Mouse (Mus musculus) layer of hippocampus, adult 8-10 months (tissue): ENCODE results near the gene Cog1. TPM values are rescaled to one million over a fixed set of nuclear protein-coding genes. Genes with fewer than 3 reads are reported as not detected.

Experiments used
- DNase-seq, 2 experiments: peaks; one replicate each; pipeline ENCODE4 v3.0.0; 2022; ENCODE audit warnings: low spot score in 2 of 2
- total RNA-seq, 4 experiments: library from RNA; stranded (reverse); gene quantifications; 2 replicates each; pipeline ENCODE4 v1.2.4; 2022

Gene Cog1
- 10 to 100 TPM; 48.6 to 61.6 (median 57.1) TPM for total RNA-seq

DNA sequence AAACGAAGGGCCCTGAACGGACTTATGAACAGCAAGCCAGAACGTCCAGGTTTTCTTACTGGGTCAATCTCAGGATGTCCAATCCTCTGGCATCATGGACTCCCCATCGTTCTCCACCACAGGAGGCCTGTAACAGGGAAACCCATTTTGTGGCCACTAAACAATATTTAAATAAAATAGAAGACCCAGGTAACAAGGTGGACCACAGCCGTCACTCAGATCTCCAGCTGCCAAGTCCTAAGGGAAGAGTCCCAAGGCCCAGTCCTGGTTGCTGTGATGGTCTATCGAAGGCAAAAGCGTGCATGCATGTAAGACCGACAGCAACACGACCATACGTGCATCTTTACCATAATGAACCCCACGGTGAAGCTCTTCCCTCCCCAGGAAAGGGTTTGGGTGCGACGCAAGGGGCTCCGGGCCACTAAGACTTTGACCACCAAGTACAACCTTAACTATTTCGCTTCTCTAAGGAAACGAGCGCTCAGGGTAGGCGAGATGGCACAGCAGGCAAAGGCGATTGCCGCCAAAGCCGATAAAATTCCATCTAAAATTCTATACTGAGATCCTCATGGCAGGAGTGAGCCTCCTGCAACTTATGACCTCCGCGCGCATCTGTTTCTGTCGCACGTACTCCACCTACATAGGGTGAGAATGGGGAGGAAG lies at the start of gene Cog1:
TSS of gene Cog1 (plus strand) at position 480 of the 663 bp plus-strand sequence.
- no peak for DNase-seq

DNA sequence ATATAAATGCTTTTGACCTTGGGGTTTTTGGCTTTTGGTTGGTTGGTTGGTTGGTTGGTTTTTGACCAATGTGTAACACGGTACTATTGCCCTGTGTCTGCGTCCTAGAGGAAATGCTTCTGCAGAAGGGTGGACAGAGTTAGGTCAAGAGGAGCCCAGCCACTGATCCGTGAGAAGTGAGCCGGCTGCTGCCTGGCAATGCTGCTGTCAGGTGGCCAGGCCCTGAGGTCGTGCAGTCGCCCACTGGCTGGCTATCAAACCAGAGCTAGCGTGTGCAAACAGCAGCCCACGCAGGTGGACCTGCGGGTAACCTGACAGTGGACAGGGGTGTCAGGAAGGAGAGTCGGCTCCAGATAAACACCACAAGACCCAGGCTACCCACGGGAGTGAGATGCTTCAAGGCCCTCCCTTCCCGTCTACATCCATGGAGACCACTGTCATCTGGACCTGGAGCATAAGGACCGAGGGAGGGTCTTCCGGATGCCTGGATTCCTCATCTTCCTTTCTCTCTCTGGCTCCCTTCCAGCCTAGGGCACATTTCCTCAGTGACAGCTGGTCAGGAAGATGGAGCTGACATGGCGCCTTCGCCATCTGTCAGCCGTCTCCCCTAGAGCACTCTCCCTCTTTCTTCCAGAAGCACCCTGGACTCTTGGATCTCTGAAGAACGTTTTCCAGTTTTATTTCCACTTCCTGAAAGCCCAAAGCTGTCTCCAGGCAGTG lies 48.3 kb upstream of the Cog1 start:
- DNase-seq: no peak

DNA sequence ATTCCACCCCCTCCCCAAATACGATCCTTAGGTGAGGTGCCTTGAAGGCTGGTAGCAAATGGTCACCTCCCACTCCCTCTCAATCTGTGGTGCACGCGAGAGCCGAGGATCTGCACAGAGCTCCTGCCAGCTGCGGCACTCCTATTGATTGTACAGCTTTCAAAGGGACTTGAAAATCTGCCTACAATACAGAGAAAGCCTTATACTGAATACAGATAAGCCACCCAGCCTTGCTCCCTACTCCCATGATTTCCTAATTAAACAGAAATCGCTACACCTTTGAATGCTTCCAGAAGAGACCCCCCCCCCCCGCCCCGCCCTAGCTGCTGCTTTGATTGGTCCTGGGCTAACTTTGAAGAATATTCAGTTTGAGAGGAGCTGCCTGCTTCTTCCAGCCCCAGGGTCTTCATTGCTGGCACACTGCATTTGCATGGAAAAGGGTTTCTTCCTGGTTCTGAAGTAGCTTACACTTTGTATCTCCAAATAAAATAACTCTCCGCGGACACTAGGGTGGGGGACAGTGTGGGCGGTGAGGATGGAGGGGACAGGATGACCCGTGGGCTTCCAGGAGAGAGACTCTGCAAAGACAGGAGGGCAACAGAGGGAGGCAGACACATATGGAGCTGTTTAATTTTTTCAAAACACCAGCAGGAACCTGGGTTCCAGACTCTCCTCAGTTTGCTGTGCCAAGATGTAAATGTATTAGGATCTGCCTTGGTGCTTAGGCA lies 47.2 kb upstream of the Cog1 start:
- DNase-seq: no peak

DNA sequence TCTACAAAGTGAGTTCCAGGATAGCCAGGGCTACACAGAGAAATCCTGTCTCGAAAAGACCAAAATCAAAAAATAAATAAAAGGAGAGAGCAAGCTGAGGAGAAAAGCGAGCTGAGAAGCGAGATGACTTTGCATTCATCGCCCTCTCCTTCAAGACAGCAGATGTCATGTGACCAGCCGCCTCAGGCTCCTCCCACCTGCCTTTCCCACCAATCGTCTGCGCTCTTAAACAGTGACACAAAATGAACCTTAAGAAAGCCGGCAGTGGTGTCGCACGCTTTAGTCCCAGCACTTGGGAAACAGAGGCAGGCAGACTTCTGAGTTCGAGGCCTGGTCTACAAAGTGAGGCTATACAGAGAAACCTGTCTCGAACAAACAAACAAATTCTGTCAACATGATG lies 41.4 kb upstream of the Cog1 start:
- no peak for DNase-seq

DNA sequence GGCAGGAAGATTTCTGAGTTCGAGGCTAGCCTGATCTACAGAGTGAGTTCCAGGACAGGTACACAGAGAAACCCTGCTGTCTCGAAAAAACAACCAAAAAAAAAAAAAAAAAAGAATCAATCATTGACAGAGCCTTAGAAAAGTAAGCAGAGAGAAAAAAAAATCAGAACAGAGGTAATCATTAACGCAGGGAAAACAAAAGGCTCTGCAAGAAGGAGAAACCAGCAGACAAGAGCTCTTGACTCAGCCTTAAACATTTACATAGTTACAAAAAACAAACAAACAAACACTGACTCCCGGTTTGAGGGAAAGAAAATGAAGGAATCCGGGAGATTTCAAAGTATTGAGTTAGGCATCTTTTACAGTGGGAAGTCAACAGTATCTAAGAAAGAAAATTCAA lies 39.4 kb upstream of the Cog1 start:
- DNase-seq: no peak

DNA sequence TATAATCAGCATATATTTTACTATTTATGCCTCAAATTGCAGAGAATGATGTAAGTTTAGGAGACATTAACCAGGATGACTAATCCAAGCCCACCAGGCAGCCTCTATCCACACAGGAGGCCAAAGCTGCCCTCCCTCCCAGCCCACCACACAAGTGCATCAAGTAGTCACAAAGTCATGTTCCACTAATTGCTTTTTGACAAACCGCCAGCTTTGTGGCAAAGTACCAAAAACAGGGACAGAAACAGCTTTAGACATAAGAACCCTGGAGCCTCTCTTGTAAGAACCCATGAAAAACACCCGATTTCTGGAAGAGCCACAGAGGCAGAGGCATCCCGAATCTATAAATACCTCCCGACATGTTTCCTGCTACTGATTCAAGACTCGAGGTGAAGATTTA lies 38.7 kb upstream of the Cog1 start:
- DNase-seq: no peak

DNA sequence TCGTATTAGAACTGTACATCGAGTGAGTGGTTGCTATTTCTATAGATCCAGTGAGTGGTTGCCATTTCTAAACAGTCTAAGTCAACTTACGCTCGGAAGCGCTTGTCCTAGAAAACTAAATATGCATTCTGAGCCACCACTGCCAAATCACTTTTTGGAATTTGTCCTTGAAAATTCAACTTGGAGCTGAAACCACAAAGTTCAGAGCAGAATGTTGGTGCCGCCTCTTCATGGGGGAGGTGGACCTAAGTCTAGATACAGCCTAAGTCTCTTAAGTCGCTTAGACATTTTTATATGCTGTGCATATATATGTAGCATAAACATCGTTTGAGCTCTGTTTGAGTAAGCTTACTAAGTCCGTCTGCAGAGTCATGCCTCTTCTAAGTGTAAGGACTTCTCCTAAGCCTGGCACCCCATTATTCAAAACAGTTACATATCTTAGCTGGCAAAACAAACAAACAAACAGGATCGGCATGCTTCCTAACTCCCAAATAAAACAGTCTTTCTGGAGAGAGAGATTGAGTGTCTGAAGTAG lies 37.8 kb upstream of the Cog1 start:
- no peak for DNase-seq

DNA sequence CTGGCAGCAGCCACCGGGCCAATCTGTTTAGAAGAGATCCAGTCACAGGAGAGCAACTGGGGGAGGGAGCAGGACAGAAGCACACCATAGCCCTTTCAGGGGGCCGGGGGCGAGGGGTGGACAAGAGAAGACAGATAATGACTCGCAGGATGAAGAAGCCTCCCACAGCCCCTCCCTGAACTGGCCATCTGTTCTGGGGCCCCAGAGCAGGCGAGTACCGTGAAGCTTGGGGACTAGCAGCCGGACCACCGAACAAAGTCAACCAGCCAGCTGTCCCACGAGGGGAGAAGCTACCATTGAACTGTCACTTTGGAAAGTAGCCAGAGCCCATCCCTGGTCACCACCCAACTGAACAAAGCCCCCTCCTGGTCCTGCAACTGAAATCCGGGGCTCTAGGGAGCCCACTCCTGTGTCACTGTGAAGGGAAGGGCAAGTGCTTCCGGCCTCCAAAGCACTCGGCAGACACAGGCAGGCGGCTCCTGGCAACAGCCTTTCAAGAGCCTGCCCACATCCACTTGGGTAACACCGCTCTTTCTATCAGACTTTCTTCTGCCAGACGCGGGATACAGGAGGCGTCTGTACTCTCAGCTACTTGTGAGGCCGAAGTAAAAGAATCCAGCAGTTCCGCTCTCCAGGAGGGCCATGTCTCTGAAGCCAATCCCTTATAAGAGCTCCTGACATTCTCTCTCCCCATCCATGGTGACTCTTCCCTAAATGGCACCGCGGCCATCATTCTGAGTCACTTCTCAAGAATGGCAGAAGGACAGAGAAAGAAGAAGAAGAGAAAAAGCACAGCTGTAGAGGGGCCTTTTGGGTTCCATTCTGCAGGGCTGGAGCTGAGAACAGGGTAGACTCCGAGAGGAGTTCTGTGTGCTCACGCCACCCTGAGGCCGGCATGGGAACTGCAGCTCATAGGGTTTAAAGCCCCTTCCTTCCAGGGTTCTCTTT lies 37.0 kb upstream of the Cog1 start:
- DNase-seq: peak in 1 of 2 experiments; percentile 47

DNA sequence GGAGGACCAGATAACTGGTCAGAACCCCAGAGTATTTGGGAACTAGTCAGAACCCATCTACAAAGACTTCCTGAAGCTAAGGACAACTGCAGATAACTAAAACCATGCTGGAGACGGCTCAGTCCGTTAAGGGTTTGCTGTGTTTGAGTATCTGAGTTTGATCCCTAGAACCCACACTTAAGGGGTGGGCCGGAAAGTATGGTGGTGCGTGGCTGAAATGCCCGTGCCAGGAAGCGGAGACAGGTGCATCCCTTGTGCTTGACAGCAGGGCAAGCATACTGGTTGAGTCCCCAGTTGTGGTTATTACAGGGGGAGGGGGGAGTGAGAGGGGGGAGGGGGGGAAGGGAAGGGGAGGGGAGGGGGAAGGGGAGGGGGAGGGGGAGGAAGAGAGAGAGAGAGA lies 34.5 kb upstream of the Cog1 start:
- DNase-seq: no peak

DNA sequence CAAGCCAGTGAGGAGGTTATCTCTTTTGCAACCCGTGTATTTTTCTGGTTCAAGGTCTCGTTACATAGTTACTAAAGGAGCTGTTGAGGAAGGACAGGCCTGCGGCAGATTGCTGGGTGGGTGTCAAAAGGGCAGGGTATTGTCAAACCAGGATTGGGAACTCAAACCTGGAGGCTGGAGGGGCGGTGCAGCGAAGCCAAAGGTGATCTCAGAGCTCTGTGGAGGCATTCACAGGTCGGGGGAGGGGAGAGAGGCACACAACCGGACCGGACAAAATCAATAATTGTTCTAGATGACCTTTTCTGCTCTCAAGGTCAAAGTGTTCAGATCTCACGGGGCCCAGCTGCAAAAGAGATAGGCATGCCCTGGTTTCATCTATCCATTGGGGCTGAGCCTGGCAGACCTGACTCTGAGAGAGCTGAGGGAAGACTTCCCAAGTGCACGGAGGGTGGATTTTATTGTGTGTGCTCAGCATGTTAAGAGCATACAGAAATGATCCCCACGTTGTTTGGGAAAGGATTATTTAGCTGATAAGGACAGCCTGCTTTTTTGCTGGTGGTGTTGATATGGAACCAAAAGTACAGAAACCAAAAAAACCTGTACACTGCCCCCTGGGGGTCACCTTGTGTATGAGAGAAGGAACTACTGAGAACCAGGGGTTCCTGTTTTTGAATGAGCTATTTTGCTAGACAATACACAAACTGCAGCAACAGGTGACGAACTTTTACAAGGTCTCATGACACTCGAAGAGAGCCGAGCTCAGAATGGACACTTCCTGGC lies 31.6 kb upstream of the Cog1 start:
- peak; percentile 45 to 72 for DNase-seq

DNA sequence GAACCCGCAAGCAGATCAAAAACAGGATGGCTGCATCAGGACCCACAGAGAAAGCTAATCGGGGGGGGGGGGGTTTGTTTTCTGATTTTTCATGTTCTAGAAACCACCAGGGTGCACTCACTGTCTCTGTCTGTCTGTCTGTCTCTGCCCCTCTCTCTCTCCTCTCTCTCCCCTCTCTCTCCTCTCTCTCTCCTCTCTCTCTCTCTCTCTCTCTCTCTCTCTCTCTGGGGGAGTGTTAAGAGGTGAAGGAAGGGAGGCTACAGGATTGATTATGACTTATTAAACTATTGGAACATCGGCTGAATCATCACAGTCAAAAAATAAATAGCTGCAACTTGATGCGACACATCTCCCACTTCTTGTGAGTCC lies 30.7 kb upstream of the Cog1 start:
- DNase-seq: no peak

DNA sequence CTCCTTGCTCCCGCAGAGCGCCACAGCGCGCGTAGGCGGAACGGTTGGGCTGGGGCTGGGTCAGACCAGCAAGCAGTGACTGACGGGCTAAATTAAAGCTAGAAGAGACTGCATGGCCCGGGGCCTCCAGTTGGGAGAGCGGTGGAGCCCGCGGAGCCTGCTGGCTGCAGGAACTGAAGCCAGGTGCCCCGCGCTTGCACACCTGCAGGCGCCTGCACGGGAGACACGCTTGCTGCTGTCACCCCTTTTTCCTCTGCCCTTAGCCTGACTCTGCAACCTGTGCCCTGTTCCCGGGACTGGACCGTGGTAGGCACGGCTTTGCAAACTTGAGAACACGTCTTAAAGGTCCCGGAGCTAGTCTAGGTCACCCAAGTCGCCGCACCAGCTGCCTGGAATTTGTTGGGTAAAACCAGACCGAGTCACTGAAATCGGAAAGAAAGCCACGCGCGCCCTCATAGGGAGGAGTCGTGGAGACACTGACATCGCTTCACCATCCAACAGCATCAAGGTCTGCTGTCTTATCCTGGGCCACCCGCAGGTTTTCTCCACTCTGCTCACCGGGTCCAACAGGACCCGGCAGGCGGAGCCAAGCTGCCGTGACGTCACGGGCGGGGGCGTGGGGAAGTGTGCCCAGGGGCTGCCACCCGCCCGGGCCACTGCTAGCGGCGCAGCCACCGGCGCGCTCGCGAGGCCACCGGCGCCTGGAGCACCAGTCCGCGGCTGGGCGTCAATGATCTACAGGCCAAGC lies 30.1 kb upstream of the Cog1 start, which contains the start of gene Sstr2:
TSS of gene Sstr2 (plus strand) at position 671 of the 748 bp plus-strand sequence.
- peak; percentile 44 to 63 for DNase-seq

DNA sequence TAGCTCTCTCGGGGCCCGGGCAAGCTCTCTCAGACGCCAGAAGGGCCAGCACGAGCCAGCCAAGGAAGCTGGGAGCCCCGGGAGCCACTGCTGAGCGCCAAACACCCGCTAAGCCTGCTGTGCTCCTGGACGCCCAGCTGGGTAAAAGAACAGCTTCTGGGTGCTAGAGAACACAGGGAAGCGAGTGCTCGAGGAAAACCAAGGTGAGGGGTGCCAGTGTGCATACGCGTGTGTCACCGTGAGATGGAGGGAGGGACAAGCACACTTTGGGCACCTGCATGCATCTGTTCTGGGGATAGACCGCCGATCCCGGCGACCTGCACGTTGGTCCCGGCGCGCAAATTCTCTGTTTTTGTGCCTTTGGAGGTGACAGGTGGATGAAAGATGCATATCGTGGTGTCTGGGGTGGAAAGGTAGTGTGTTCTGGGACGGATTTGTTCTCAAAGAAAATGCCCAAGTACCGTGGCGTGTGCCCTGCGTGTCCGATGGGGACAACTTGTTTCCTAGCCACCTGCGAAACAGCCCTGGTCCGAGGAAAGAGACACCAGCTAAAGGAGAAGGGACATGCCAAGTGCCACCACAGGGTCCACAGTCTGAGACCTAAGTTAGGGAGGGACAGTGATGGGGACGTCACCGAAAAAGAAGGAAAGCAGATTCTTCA lies 29.4 kb upstream of the Cog1 start:
- DNase-seq: no peak

DNA sequence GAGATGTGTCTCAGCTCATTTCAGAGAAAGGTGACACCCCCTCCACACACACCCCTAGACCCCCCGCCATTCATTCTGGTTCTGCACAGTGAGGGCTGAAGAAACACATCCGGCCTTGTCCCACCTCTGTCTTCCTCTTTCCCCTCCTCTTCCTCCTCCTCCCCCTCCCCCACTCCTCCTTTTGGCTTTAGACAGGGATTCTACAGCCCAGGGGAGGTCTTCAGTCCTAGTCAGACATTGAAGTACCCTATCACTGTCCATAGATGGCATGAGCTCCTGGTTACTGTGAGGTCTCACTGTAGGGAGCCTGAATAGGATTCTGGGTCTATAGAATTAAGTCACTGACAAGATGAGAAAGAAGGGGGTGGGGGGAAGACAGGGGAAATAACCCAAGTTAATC lies 28.0 kb upstream of the Cog1 start:
- no peak for DNase-seq

DNA sequence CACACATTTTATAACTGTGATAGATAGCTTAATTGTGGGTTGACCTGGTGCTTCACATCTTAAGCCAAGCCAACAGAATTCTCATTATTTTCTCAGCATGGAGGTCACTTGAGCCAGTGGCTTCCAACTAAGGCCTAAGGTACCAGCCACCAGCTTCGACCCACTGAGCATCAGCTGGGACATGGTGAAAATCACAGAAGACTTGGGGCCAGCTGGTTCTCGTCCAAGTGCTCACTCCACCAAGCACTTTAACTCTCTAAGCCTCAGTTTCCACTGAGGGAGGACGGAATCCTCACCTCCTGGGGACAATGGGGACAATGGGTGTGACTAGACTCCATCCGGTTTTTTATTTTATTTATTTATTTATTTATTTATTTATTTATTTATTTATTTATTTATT lies 26.9 kb upstream of the Cog1 start:
- DNase-seq: no peak

DNA sequence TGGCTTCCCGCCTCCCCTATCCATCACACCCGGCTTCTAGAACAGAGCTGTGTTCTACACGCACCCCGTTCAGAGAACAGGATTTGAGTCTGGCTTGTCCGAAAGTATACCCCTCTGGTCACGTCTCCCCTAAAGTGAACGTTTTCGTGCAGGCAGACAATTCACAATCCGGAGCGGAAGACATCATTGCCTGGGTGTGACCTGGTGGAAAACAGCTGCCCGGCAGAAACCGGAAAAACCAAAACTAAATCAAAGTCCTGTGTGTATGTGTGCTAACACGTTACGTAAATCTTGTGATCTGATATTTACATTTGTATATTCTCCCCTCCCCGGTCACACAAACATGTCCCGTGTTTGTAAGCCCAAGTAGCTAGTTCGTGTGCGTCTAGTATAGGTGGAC lies 23.5 kb upstream of the Cog1 start:
- no peak for DNase-seq

DNA sequence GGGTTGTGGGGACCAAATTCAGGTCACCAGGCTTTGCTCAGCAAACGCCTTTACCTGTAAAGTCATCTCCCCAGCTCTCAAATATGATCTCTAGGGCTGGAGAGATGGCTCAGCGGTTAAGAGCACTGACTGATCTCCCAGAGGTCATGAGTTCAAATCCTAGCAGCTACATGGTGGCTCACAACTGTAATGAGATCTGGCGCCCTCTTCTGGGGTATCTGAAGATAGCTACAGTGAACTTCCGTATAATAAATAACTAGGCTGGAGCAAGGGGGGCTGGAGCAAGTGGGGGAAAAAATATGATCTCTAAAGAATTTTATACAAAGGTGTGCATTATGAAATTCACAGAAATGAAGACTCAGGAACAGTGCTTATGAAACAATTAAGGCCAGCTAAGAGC lies 21.2 kb upstream of the Cog1 start:
- no peak for DNase-seq

DNA sequence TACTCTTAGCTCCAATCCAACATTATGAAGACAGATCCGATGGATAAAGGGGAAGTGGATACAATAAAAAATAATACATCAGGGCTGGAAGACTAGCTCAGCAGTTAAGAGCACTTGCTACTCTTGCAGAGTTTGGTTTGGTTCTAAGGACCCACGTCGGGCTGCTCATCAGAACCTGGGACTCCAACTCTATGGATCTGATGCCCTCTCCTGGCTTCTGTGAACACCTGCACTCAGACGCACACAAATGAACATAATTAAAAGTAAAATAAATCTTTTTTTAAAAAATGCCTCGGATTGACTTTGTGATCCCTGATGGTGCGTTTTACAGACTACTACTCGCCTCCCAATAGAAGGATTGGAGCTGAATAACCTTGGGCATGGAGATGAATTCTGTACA lies 18.3 kb upstream of the Cog1 start:
- DNase-seq: no peak

DNA sequence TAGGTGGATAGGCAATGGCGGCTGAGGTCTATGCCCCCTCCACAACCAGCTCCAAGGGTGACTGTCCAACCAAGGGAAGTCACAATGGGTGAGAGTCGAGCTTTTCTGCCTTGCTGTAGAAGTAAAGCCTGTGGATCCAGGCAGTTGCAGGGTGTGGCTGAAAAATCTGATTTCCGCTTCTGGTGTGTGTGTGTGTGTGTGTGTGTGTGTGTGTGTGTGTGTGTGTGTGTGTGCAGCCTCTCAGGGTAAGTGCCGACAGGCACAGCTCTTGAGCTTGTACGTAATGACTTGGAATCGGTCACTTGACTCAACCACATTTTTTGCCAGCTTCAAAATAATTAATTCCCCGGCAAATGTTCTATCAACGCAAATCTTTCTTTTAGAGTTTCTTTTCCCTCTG lies 17.7 kb upstream of the Cog1 start:
- no peak for DNase-seq
